In the genomic region with DNA sequence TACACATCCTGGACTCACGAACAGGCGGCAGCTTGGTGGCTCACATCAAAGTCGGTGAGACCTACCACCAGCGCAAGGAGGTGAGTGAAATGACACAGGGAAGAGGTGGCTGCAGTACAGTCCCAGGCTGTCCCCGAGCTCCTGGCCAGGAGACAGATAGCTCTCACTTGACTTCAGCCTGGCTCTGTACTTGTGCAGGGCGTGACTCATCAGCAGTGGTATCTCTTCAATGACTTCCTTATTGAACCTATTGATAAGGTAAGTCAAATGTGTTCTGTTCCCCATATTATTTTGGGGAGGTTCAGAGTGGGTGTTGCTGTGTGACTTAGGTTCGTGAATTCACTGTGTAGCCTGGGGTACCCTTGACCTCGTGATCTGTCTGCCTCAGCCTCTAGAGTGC, we compare ENCODE assay signal across 25 mouse cellular contexts. TPM values are rescaled to one million over a fixed set of nuclear protein-coding genes. Genes with fewer than 3 reads are reported as not detected.
DNase-seq lines count a peak whose midpoint lies in the region; ATAC-seq and TF ChIP-seq lines count a peak whose summit lies in the region.
"Had no signal": no experiment of that assay in that cellular context is flagged by ENCODE, and none has a peak within 500 bp of the region (broad histone marks: within the 10 kb centered on the region; RNA-seq: fewer than 3 reads in every experiment).

No protein-coding gene starts in this region.

- H3K36me3 ChIP-seq in midbrain, embryonic 11.5 days (ENCODE audit: control insufficient read depth, insufficient read depth, low read length) = peaks cover 25% of the 10 kb centered on the region
- peaks cover 60% of the 10 kb centered on the region for H3K36me3 ChIP-seq in midbrain, postnatal 0 days (ENCODE audit: insufficient read depth, low read length)
- H3K36me3 ChIP-seq in liver, embryonic 12.5 days = peaks cover 99% of the 10 kb centered on the region
- H3K36me3 ChIP-seq in liver, embryonic 16.5 days (ENCODE audit: control insufficient read depth, insufficient read depth) = peaks cover 41% of the 10 kb centered on the region

- H3K27ac ChIP-seq in midbrain, embryonic 11.5 days (ENCODE audit: low read depth, low read length) = no peak overlapping the region
- no peak overlapping the region for H3K27ac ChIP-seq in midbrain, postnatal 0 days (ENCODE audit: low read depth, low read length)
- H3K27ac ChIP-seq in liver, embryonic 12.5 days = no peak overlapping the region
- H3K27ac ChIP-seq in liver, embryonic 16.5 days (ENCODE audit: low read length) = no peak overlapping the region
- H3K27ac ChIP-seq: embryonic facial prominence, embryonic 10.5 days; forebrain, embryonic 15.5 days; heart, embryonic 10.5 days; hindbrain, embryonic 12.5 days had no signal

- no peaks in the 10 kb centered on the region for H3K9me3 ChIP-seq in midbrain, embryonic 11.5 days (ENCODE audit: control insufficient read depth, low read length)
- H3K9me3 ChIP-seq in midbrain, postnatal 0 days (ENCODE audit: low read length) = no peaks in the 10 kb centered on the region
- no peaks in the 10 kb centered on the region for H3K9me3 ChIP-seq in liver, embryonic 12.5 days (replicated peaks)
- H3K9me3 ChIP-seq in liver, embryonic 16.5 days (replicated peaks; ENCODE audit: control insufficient read depth, low read length) = no peaks in the 10 kb centered on the region
- H3K9me3 ChIP-seq: embryonic facial prominence, embryonic 10.5 days; forebrain, embryonic 15.5 days; heart, embryonic 10.5 days; hindbrain, embryonic 12.5 days had no signal

- H3K4me2 ChIP-seq in midbrain, embryonic 11.5 days = no peak overlapping the region
- H3K4me2 ChIP-seq in midbrain, postnatal 0 days (ENCODE audit: low read depth, low read length, poor library complexity, severe bottlenecking) = no peak overlapping the region
- H3K4me2 ChIP-seq in liver, embryonic 12.5 days = no peak overlapping the region
- H3K4me2 ChIP-seq in liver, embryonic 16.5 days (ENCODE audit: low read depth, low read length) = no peak overlapping the region
- H3K4me2 ChIP-seq: forebrain, embryonic 15.5 days; hindbrain, embryonic 12.5 days had no signal

- H3K27me3 ChIP-seq in midbrain, embryonic 11.5 days (ENCODE audit: control insufficient read depth, insufficient read depth, low read length) = no peaks in the 10 kb centered on the region
- no peaks in the 10 kb centered on the region for H3K27me3 ChIP-seq in midbrain, postnatal 0 days (ENCODE audit: insufficient read depth, low read length)
- H3K27me3 ChIP-seq in liver, embryonic 12.5 days (replicated peaks) = no peaks in the 10 kb centered on the region
- no peaks in the 10 kb centered on the region for H3K27me3 ChIP-seq in liver, embryonic 16.5 days (ENCODE audit: control insufficient read depth, insufficient read depth, low read depth, low read length)
- H3K27me3 ChIP-seq: CH12.LX; forebrain, embryonic 15.5 days; hindbrain, embryonic 12.5 days had no signal

- H3K4me1 ChIP-seq in midbrain, embryonic 11.5 days (ENCODE audit: control insufficient read depth, insufficient read depth, low read length) = no peaks in the 10 kb centered on the region
- H3K4me1 ChIP-seq in midbrain, postnatal 0 days (ENCODE audit: insufficient read depth, low read length) = no peaks in the 10 kb centered on the region
- peaks cover 9% of the 10 kb centered on the region for H3K4me1 ChIP-seq in liver, embryonic 12.5 days
- H3K4me1 ChIP-seq in liver, embryonic 16.5 days (ENCODE audit: control insufficient read depth, low read depth, low read length) = 0 out of 2 replicates have a peak, but pooled peaks cover 3% of the 10 kb centered on the region
- H3K4me1 ChIP-seq: embryonic facial prominence, embryonic 10.5 days; hindbrain, embryonic 12.5 days had no signal

- no peak overlapping the region for H3K4me3 ChIP-seq in midbrain, embryonic 11.5 days (ENCODE audit: low read depth, low read length)
- H3K4me3 ChIP-seq in midbrain, postnatal 0 days (ENCODE audit: low read depth, low read length) = no peak overlapping the region
- H3K4me3 ChIP-seq in liver, embryonic 12.5 days = no peak overlapping the region
- H3K4me3 ChIP-seq in liver, embryonic 16.5 days (ENCODE audit: low read depth, low read length) = no peak overlapping the region
- H3K4me3 ChIP-seq: embryonic facial prominence, embryonic 10.5 days; erythroblast, embryonic 14.5 days; forebrain, embryonic 15.5 days; heart, embryonic 10.5 days; hindbrain, embryonic 12.5 days had no signal

- no peak for TF ChIP-seq CTCF in midbrain, postnatal 0 days (IDR thresholded peaks at IDR 0.05)

- H3K9ac ChIP-seq in midbrain, embryonic 11.5 days (ENCODE audit: low read length) = no peak overlapping the region
- H3K9ac ChIP-seq in midbrain, postnatal 0 days (replicated peaks; ENCODE audit: low read length, poor library complexity, severe bottlenecking) = no peak overlapping the region
- no peak overlapping the region for H3K9ac ChIP-seq in liver, embryonic 12.5 days
- H3K9ac ChIP-seq in liver, embryonic 16.5 days (ENCODE audit: low read depth, low read length) = no peak overlapping the region
- H3K9ac ChIP-seq: forebrain, embryonic 15.5 days; hindbrain, embryonic 12.5 days had no signal

- ATAC-seq in midbrain, embryonic 11.5 days (ENCODE audit: low FRiP score) = no peak
- ATAC-seq in midbrain, postnatal 0 days (ENCODE audit: low FRiP score) = no peak
- ATAC-seq in liver, embryonic 12.5 days = peak; percentile 68
- ATAC-seq in liver, embryonic 16.5 days (ENCODE audit: low read depth) = peak; percentile 69
- ATAC-seq: forebrain, embryonic 15.5 days; hindbrain, embryonic 16.5 days had no signal

- WGBS in midbrain, embryonic 11.5 days = 95% methylated on average over 8 of the region's 8 CpGs
- 94% methylated on average over 8 of the region's 8 CpGs for WGBS in midbrain, postnatal 0 days
- 75% methylated on average over 8 of the region's 8 CpGs for WGBS in liver, embryonic 12.5 days (ENCODE audit: insufficient replicate concordance)
- WGBS in liver, embryonic 16.5 days (ENCODE audit: insufficient replicate concordance) = 67% methylated on average over 8 of the region's 8 CpGs

- peak; percentile 19 for DNase-seq in midbrain, embryonic 11.5 days (ENCODE audit: low spot score, missing footprints)
- no peak for DNase-seq in midbrain, postnatal 0 days (ENCODE audit: low spot score)
- no peak for DNase-seq in frontal cortex, postnatal 36 days (ENCODE audit: low spot score in 2 of 2)
- DNase-seq in spleen, postnatal 14 days (ENCODE audit: low spot score in 2 of 2) = no peak
- no peak for DNase-seq in lung, postnatal 10 days
- DNase-seq: adrenal gland, postnatal 10 days; cerebellum, adult 11 months; cerebellum, adult 8-10 months; cerebellum, postnatal 36 days; gastrocnemius, postnatal 10 days; heart, adult 18-20 months; heart, postnatal 10 days; heart, postnatal 4 days had no signal

RNA-seq across cellular contexts. Expression of a gene that starts 6.7 kb away (rescaled TPM):
- polyA plus RNA-seq in midbrain, embryonic 11.5 days (2014; fragmentation: Nextera tagmentation; extraction: Ambion mirVana) = 222 and 239 TPM in 2 replicates
- 40.3 and 49.4 TPM in 2 replicates for total RNA-seq in midbrain, postnatal 0 days (2014; rRNA removed)
- 164 and 176 TPM in 2 replicates for polyA plus RNA-seq in midbrain, postnatal 0 days (2015; fragmentation: Nextera tagmentation; extraction: Ambion mirVana)
- polyA plus RNA-seq in liver, embryonic 12.5 days (2016; fragmentation: Nextera tagmentation; extraction: Ambion mirVana) = 107 and 114 TPM in 2 replicates
- 86.6 and 92.8 TPM in 2 replicates for polyA plus RNA-seq in liver, embryonic 16.5 days (2015; fragmentation: Nextera tagmentation; extraction: Ambion mirVana)

RNA-seq across cellular contexts. Expression of a gene that starts 12.4 kb away (rescaled TPM):
- 37.2 and 37.5 TPM in 2 replicates for polyA plus RNA-seq in midbrain, embryonic 11.5 days (2014; fragmentation: Nextera tagmentation; extraction: Ambion mirVana)
- total RNA-seq in midbrain, postnatal 0 days (2014; rRNA removed) = 18.3 and 19.0 TPM in 2 replicates
- polyA plus RNA-seq in midbrain, postnatal 0 days (2015; fragmentation: Nextera tagmentation; extraction: Ambion mirVana) = 12.5 and 13.4 TPM in 2 replicates
- 17.9 and 18.3 TPM in 2 replicates for polyA plus RNA-seq in liver, embryonic 12.5 days (2016; fragmentation: Nextera tagmentation; extraction: Ambion mirVana)
- 13.2 and 14.8 TPM in 2 replicates for polyA plus RNA-seq in liver, embryonic 16.5 days (2015; fragmentation: Nextera tagmentation; extraction: Ambion mirVana)

RNA-seq across cellular contexts. Expression of a gene that starts 17.0 kb away (rescaled TPM):
- polyA plus RNA-seq in midbrain, embryonic 11.5 days (2014; fragmentation: Nextera tagmentation; extraction: Ambion mirVana) = not detected in 2 replicates
- not detected in 2 replicates for total RNA-seq in midbrain, postnatal 0 days (2014; rRNA removed)
- 0.12 TPM in 1 of 2 replicates, not detected in the other for polyA plus RNA-seq in midbrain, postnatal 0 days (2015; fragmentation: Nextera tagmentation; extraction: Ambion mirVana)
- not detected in 2 replicates for polyA plus RNA-seq in liver, embryonic 12.5 days (2016; fragmentation: Nextera tagmentation; extraction: Ambion mirVana)
- polyA plus RNA-seq in liver, embryonic 16.5 days (2015; fragmentation: Nextera tagmentation; extraction: Ambion mirVana) = 0.06 and 0.12 TPM in 2 replicates
- total RNA-seq: adrenal gland, postnatal 4 days; gastrocnemius, postnatal 10 days; gastrocnemius, postnatal 4 days; heart, adult 18-20 months had no signal
- polyA plus RNA-seq: embryonic facial prominence, embryonic 10.5 days; erythroblast, embryonic 14.5 days; forebrain, embryonic 11.5 days; forebrain, embryonic 15.5 days; hindbrain, embryonic 12.5 days had no signal

RNA-seq across cellular contexts. Expression of a gene that starts 22.0 kb away (rescaled TPM):
- polyA plus RNA-seq in midbrain, embryonic 11.5 days (2014; fragmentation: Nextera tagmentation; extraction: Ambion mirVana) = 236 and 248 TPM in 2 replicates
- total RNA-seq in midbrain, postnatal 0 days (2014; rRNA removed) = 279 and 309 TPM in 2 replicates
- polyA plus RNA-seq in midbrain, postnatal 0 days (2015; fragmentation: Nextera tagmentation; extraction: Ambion mirVana) = 255 and 271 TPM in 2 replicates
- 183 and 187 TPM in 2 replicates for polyA plus RNA-seq in liver, embryonic 12.5 days (2016; fragmentation: Nextera tagmentation; extraction: Ambion mirVana)
- 102 and 107 TPM in 2 replicates for polyA plus RNA-seq in liver, embryonic 16.5 days (2015; fragmentation: Nextera tagmentation; extraction: Ambion mirVana)

RNA-seq across cellular contexts. Expression of a gene that starts 45.2 kb away (rescaled TPM):
- 14.9 and 16.7 TPM in 2 replicates for polyA plus RNA-seq in midbrain, embryonic 11.5 days (2014; fragmentation: Nextera tagmentation; extraction: Ambion mirVana)
- 8.7 and 9.8 TPM in 2 replicates for total RNA-seq in midbrain, postnatal 0 days (2014; rRNA removed)
- polyA plus RNA-seq in midbrain, postnatal 0 days (2015; fragmentation: Nextera tagmentation; extraction: Ambion mirVana) = 10.5 and 12.9 TPM in 2 replicates
- polyA plus RNA-seq in liver, embryonic 12.5 days (2016; fragmentation: Nextera tagmentation; extraction: Ambion mirVana) = 8.4 and 8.8 TPM in 2 replicates
- 7.8 and 9.5 TPM in 2 replicates for polyA plus RNA-seq in liver, embryonic 16.5 days (2015; fragmentation: Nextera tagmentation; extraction: Ambion mirVana)

Comparison
In these comparisons a context has a peak if more than half of its experiments do, and no peak if none do; other contexts are left out.
1. ATAC-seq: peak in liver, embryonic 12.5 days (single experiment) and liver, embryonic 16.5 days (single experiment); none in midbrain, embryonic 11.5 days (single experiment) and midbrain, postnatal 0 days (single experiment).